Mouse (Mus musculus): Measurements from ENCODE around the gene Reps2. TPM values are rescaled to one million over a fixed set of nuclear protein-coding genes. Genes with fewer than 3 reads are reported as not detected.

Reps2 gene
- polyA plus RNA-seq (2011; ENCODE audit: insufficient read length, low read depth, missing spikeins) = 0.62 and 4.0 TPM in 2 replicates

DNA sequence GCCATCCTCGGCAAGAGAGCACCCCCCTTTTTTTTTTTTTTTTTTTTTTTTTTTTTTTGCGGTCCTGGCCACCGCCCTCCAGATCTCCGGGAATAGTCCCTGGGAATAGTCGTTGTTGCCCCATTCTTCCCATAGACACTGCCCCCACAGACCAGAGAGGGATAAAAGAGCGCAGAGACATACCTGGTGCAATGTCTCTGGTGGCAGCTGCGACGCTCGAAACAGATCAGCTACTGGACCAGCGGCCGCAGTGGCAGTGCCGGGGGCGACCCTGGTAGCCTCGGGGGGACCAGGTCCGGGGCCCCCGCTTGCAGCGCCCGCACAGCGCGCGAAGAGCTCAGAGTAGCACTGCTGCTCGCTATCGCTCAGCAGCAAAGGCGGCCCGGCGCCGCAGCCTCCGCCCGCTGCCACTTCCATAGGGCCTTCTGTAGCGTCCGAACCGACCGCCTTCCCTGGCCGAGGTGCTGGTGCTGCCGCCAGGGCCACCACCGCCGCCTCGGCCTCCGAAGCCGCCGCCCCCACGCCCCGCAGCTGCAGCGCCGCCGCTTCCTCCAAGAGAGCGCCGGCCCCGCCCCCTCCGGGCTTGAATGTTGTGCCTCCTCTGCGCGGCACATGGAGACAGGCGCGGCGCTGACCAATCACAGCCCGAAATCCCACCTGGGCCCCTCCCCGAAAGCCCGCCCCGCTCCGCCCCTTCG lies at the start of gene Reps2:
Reps2 (minus strand) TSS at position 559 of the 698 bp plus-strand sequence.
- no peak for TF ChIP-seq POLR2A (IDR thresholded peaks at IDR 0.05; ENCODE audit: low read depth, low read length)
- TF ChIP-seq CTCF (IDR thresholded peaks at IDR 0.05; ENCODE audit: borderline replicate concordance, insufficient read depth, low read length) = no peak
- Histone ChIP-seq H3K4me3 (ENCODE audit: insufficient read depth, low read length) (peak within 1 kb of the TSS; percentile 43), H3K4me1 (ENCODE audit: control insufficient read depth, insufficient read depth, low read length) (no peaks in the 10 kb centered on the region), H3K27ac (ENCODE audit: insufficient read depth, low read length) (no peak within 1 kb of the TSS)

DNA sequence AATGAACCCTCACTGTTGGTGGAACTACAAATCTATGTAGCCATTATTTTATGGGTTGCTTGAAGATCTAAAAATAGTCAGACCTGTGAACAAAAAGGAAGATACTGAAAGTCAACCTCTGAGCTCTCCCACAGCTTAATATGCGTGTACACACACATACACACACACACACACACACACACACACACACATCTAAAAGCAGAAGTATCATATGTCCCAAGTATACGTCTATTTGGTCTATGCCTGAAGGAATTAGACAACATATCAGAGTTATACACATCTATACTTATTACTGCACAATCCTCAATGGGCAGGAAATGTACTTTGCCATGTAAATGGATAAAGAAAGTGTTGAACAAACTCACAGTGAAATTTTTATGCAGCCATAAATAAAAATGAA lies 47.8 kb upstream of the Reps2 start:
- Histone ChIP-seq H3K4me3 (ENCODE audit: insufficient read depth, low read length) (no peak overlapping the region), H3K27ac (ENCODE audit: insufficient read depth, low read length) (no peak overlapping the region), H3K4me1 (ENCODE audit: control insufficient read depth, insufficient read depth, low read length) (no peaks in the 10 kb centered on the region)
- TF ChIP-seq CTCF (IDR thresholded peaks at IDR 0.05; ENCODE audit: borderline replicate concordance, insufficient read depth, low read length) = no peak
- no peak for TF ChIP-seq POLR2A (IDR thresholded peaks at IDR 0.05; ENCODE audit: low read depth, low read length)

DNA sequence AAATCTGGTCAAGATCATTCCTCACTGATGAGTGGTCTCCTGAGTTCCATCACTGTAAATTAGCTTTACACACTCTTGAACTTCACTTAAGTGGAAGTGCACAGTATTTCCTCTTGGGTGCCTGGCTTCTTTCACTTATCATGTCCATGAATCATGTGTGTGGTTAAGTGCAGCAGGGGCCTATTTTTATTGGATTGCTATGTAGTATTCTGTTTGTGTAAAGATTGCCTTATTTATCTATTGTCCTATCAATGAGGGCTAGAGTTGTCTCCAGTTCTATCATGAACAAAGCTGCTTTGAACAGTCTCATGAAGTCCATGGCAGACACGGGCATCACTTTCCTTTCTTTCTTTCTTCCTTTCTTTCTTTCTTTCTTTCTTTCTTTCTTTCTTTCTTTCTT lies 41.9 kb upstream of the Reps2 start:
- TF ChIP-seq POLR2A (IDR thresholded peaks at IDR 0.05; ENCODE audit: low read depth, low read length) (no peak), CTCF (IDR thresholded peaks at IDR 0.05; ENCODE audit: borderline replicate concordance, insufficient read depth, low read length) (no peak)
- Histone ChIP-seq H3K27ac (ENCODE audit: insufficient read depth, low read length) (no peak overlapping the region), H3K4me1 (ENCODE audit: control insufficient read depth, insufficient read depth, low read length) (no peaks in the 10 kb centered on the region), H3K4me3 (ENCODE audit: insufficient read depth, low read length) (no peak overlapping the region)

DNA sequence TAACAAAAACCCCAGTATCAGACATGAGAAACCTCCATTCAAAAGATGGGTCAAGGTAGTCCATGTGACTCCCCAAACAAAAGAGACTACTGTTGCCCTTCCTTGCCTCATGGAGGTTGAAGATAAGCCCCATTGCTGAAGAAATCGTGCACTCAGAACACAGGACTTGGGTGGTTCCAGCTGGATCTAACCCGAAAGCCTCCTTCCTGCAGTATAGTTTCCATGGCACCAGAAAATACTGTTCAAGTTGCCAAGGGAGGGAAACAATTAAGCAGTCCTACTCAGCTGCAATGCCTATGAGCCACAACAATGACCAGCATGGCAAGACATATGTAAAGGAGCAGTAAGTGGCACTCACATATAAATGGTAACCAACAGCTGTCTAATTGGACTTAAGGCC lies 36.1 kb upstream of the Reps2 start:
- Histone ChIP-seq H3K4me3 (ENCODE audit: insufficient read depth, low read length) (no peak overlapping the region), H3K27ac (ENCODE audit: insufficient read depth, low read length) (no peak overlapping the region), H3K4me1 (ENCODE audit: control insufficient read depth, insufficient read depth, low read length) (no peaks in the 10 kb centered on the region)
- TF ChIP-seq CTCF (IDR thresholded peaks at IDR 0.05; ENCODE audit: borderline replicate concordance, insufficient read depth, low read length) = no peak
- no peak for TF ChIP-seq POLR2A (IDR thresholded peaks at IDR 0.05; ENCODE audit: low read depth, low read length)

DNA sequence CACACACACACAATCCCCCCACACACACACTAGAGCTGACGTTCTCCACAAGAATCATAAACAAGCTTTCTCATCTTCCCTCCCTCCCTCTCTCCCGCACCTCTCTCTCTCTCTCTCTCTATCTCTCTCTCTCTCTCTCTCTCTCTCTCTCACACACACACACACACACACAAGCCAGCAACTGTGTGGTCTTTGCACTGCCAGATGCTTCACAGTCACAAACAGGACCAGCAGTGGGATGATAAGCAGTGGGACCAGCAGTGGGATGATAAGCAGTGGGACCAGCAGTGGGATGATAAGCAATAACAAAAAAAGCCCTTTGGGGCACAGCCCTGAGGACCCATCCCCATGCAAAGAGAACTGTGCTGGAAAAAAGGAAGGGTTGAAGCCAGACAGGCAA lies 35.4 kb upstream of the Reps2 start:
- no peak overlapping the region for H3K4me3 ChIP-seq (ENCODE audit: insufficient read depth, low read length)
- TF ChIP-seq POLR2A (IDR thresholded peaks at IDR 0.05; ENCODE audit: low read depth, low read length) (no peak), CTCF (IDR thresholded peaks at IDR 0.05; ENCODE audit: borderline replicate concordance, insufficient read depth, low read length) (no peak)
- no peaks in the 10 kb centered on the region for H3K4me1 ChIP-seq (ENCODE audit: control insufficient read depth, insufficient read depth, low read length)
- H3K27ac ChIP-seq (ENCODE audit: insufficient read depth, low read length) = no peak overlapping the region

DNA sequence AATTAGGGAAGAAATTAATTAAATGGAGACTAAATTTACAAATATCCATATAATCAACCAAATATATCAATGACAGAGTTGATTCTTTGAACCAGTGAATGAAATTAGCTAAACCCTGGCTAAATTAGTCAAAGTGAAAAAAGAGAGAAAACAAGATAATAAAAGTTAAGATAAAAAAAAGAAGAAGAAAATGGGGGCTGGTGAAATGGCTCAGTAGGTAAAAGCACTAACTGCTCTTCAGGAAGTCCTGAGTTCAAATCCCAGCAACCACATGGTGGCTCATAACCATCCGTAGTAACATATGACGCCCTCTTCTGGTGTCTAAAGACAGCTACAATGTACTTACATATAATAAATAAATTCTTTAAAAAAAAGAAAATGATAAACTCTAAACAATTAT lies 22.7 kb upstream of the Reps2 start:
- H3K4me3 ChIP-seq (ENCODE audit: insufficient read depth, low read length) = no peak overlapping the region

DNA sequence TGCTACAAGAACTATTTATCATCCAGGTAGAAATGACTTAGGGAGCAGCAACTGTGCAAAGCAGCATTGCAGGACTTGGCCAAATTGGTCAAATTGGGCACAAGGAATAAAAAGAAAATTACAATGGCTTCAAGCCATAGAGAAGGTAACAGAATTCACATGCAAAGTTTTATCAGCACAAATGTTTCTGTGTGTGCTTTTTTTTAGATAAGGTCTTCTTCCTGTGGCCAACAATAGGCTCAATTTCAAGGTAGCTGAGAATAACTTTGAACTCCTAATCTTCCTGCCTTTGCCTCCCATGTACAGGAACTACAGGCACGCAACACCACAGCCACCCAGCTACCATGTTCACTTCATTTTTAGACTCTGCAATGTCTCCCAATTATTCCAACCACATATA lies 16.7 kb upstream of the Reps2 start:
- TF ChIP-seq CTCF (IDR thresholded peaks at IDR 0.05; ENCODE audit: borderline replicate concordance, insufficient read depth, low read length) (no peak), POLR2A (IDR thresholded peaks at IDR 0.05; ENCODE audit: low read depth, low read length) (no peak)

More for the DNA sequence above, 22.7 kb upstream of the Reps2 start:
- Histone ChIP-seq H3K4me1 (ENCODE audit: control insufficient read depth, insufficient read depth, low read length) (no peaks in the 10 kb centered on the region), H3K27ac (ENCODE audit: insufficient read depth, low read length) (no peak overlapping the region)
- TF ChIP-seq CTCF (IDR thresholded peaks at IDR 0.05; ENCODE audit: borderline replicate concordance, insufficient read depth, low read length) (no peak), POLR2A (IDR thresholded peaks at IDR 0.05; ENCODE audit: low read depth, low read length) (no peak)

DNA sequence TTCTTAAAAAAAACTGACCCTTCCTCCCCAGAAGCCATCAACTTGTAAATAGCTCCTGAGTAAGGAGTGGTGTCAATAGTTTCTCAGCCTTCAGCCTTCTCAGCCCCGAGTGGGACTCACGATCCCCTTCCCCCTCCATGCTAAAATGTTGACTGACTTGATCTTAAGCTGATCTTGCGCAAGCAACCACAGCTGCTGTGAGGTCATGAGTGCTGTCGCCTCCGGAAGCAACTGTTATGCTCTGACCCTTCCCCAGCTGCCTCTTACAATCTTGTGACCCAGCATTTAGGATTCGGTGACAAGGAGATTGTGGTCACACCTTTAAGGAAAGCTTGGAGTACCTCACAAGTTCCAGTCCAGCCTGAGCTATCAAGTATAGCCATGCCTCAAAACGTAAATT lies 10.1 kb upstream of the Reps2 start:
- TF ChIP-seq POLR2A (IDR thresholded peaks at IDR 0.05; ENCODE audit: low read depth, low read length) = no peak
- TF ChIP-seq CTCF (IDR thresholded peaks at IDR 0.05; ENCODE audit: borderline replicate concordance, insufficient read depth, low read length) = no peak
- H3K4me1 ChIP-seq (ENCODE audit: control insufficient read depth, insufficient read depth, low read length) = no peaks in the 10 kb centered on the region
- H3K4me3 ChIP-seq (ENCODE audit: insufficient read depth, low read length) = no peak overlapping the region
- H3K27ac ChIP-seq (ENCODE audit: insufficient read depth, low read length) = no peak overlapping the region

More for the DNA sequence above, 16.7 kb upstream of the Reps2 start:
- H3K4me3 ChIP-seq (ENCODE audit: insufficient read depth, low read length) = no peak overlapping the region
- H3K4me1 ChIP-seq (ENCODE audit: control insufficient read depth, insufficient read depth, low read length) = no peaks in the 10 kb centered on the region
- H3K27ac ChIP-seq (ENCODE audit: insufficient read depth, low read length) = no peak overlapping the region

DNA sequence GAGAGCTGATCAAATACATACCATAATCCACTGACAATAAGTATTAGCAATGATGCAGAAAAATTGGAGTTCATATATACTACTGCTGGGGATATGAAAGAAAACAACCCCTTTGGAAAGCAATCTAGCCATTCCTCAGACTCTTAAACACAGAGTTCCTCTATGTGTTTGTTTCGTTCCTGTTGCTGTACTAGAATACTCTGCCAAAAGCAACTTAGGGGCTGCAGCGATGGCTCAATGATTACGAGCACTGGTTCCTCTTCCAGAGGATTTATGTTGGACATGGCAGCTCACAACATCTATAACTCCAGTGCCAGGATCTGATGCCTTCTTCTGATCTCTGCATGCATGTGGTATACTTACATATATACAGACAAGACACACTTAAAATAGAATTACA lies 9.0 kb upstream of the Reps2 start:
- Histone ChIP-seq H3K4me1 (ENCODE audit: control insufficient read depth, insufficient read depth, low read length) (no peaks in the 10 kb centered on the region), H3K4me3 (ENCODE audit: insufficient read depth, low read length) (no peak overlapping the region), H3K27ac (ENCODE audit: insufficient read depth, low read length) (no peak overlapping the region)
- TF ChIP-seq POLR2A (IDR thresholded peaks at IDR 0.05; ENCODE audit: low read depth, low read length) = no peak
- no peak for TF ChIP-seq CTCF (IDR thresholded peaks at IDR 0.05; ENCODE audit: borderline replicate concordance, insufficient read depth, low read length)

DNA sequence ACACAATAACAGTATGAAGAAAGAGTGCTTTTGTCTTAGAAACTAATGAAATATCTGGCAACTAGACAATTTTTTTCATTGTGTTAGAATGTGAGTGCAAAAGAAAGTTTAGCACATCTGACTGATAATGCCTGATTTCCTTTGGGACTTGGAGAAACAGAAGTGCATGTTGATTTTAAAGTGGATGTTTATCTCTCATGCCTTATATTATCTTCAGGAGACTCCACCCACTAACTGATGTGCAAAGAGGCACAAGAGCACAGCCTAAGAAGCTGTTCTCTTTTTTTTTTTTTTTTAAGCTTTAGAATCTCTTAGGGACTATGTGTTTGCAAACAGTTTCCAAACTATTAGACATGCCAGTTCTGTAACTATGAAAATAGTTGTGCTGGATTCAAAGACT lies 7.7 kb upstream of the Reps2 start:
- no peak overlapping the region for H3K4me3 ChIP-seq (ENCODE audit: insufficient read depth, low read length)
- H3K27ac ChIP-seq (ENCODE audit: insufficient read depth, low read length) = no peak overlapping the region
- no peaks in the 10 kb centered on the region for H3K4me1 ChIP-seq (ENCODE audit: control insufficient read depth, insufficient read depth, low read length)
- no peak for TF ChIP-seq CTCF (IDR thresholded peaks at IDR 0.05; ENCODE audit: borderline replicate concordance, insufficient read depth, low read length)
- TF ChIP-seq POLR2A (IDR thresholded peaks at IDR 0.05; ENCODE audit: low read depth, low read length) = no peak

Measured in embryonic fibroblast, embryonic 13.5 days (primary cell).